Mouse (Mus musculus): ENCODE data around the gene Olfr352. TPM values are rescaled to one million over a fixed set of nuclear protein-coding genes. Genes with fewer than 3 reads are reported as not detected.

Gene Olfr352
- total RNA-seq (2014; fragmentation: Nextera tagmentation) (not detected in 2 replicates), total RNA-seq (2017) (0.05 TPM in 1 of 2 replicates, not detected in the other), polyA plus RNA-seq (2012) (not detected in 2 replicates)

GRCm38 (mm10) chr2:36868160-36868559 is at the start of gene Olfr352:
Gene Olfr352 (plus strand): TSS chr2:36868460.
- ATAC-seq (ENCODE audit: extremely low read depth, insufficient number of reproducible peaks, low FRiP score, poor library complexity, severe bottlenecking) (no peak), DNase-seq (ENCODE audit: low spot score) (no peak)
- no peaks in the 10 kb centered on the region for H3K27me3 ChIP-seq (ENCODE audit: insufficient read depth, low read length)
- no peak within 1 kb of the TSS for H3K4me3 ChIP-seq (ENCODE audit: low read depth, low read length)
- no peaks in the 10 kb centered on the region for H3K36me3 ChIP-seq (replicated peaks)
- no peaks in the 10 kb centered on the region for H3K4me1 ChIP-seq (ENCODE audit: insufficient read depth, low read depth, low read length)
- no peak for TF ChIP-seq CTCF (IDR thresholded peaks at IDR 0.05; ENCODE audit: low read depth, low read length)
- no peak for TF ChIP-seq TAL1 (conservative IDR thresholded peaks at IDR 0.05; ENCODE audit: low read depth, low read length)
- no peak for TF ChIP-seq GATA2 (IDR thresholded peaks at IDR 0.05; ENCODE audit: borderline replicate concordance, low read depth, low read length)
- TF ChIP-seq GATA1 (IDR thresholded peaks at IDR 0.05; ENCODE audit: borderline replicate concordance, low read length) = no peak
- no peaks in the 10 kb centered on the region for H3K9me3 ChIP-seq (replicated peaks)

DNA sequence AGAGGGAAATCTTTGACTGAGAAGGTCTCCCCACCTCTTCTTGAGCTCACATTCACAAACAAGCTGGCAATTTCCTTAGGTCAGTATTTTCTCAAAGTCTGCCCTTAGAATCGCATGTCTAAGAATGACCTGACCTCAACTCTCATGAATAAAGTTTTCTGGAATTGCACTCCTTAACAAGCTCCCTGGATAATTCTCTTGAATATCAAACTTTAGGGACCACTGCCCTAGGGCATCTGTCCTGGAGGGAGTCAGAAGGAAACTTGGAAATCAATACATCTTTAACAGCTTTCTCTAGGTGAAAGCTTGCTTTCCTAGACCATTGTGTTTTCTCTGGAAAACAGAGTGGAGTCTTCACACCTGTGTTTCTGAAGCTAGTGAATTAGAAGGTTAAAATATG is 22.2 kb upstream of the Olfr352 start, which contains the start of gene Olfr350:
TSS of gene Olfr350 (plus strand) at position 301 of the 400 bp plus-strand sequence.
- no peaks in the 10 kb centered on the region for H3K27me3 ChIP-seq (ENCODE audit: insufficient read depth, low read length)
- H3K4me3 ChIP-seq (ENCODE audit: low read depth, low read length) = no peak within 1 kb of the TSS
- H3K36me3 ChIP-seq (replicated peaks) = no peaks in the 10 kb centered on the region
- H3K9me3 ChIP-seq (replicated peaks) = no peaks in the 10 kb centered on the region
- no peaks in the 10 kb centered on the region for H3K4me1 ChIP-seq (ENCODE audit: insufficient read depth, low read depth, low read length)
- ATAC-seq (ENCODE audit: extremely low read depth, insufficient number of reproducible peaks, low FRiP score, poor library complexity, severe bottlenecking) (no peak), DNase-seq (ENCODE audit: low spot score) (no peak)
- TF ChIP-seq CTCF (IDR thresholded peaks at IDR 0.05; ENCODE audit: low read depth, low read length) (no peak), GATA2 (IDR thresholded peaks at IDR 0.05; ENCODE audit: borderline replicate concordance, low read depth, low read length) (no peak), TAL1 (conservative IDR thresholded peaks at IDR 0.05; ENCODE audit: low read depth, low read length) (no peak), GATA1 (IDR thresholded peaks at IDR 0.05; ENCODE audit: borderline replicate concordance, low read length) (no peak), POLR2AphosphoS5 (IDR thresholded peaks at IDR 0.05; ENCODE audit: insufficient replicate concordance, low read depth, low read length) (no peak)

DNA sequence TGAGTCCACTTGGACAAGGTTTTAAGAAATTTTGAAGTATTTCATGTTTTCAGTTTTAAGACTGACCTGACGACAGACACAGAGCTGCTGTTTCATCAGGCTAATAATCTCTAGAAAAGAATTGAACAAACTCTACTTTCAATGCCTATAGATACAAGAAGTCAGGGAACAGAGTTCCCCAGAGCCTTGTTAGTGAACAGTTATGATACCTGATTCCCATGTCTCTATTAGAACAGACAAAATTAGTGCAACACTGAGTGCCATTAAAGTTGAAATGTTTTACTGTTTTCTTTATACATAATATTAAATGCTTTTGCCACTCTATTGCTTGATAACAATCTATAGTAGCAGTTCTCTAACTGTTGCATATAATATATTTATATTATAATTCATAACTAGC is 5.7 kb upstream of the Olfr352 start, which contains the start of gene Olfr351:
TSS of gene Olfr351 (minus strand) at position 101 of the 400 bp plus-strand sequence.
- TF ChIP-seq GATA2 (IDR thresholded peaks at IDR 0.05; ENCODE audit: borderline replicate concordance, low read depth, low read length) (no peak), GATA1 (IDR thresholded peaks at IDR 0.05; ENCODE audit: borderline replicate concordance, low read length) (no peak), CTCF (IDR thresholded peaks at IDR 0.05; ENCODE audit: low read depth, low read length) (no peak), TAL1 (conservative IDR thresholded peaks at IDR 0.05; ENCODE audit: low read depth, low read length) (no peak), POLR2AphosphoS5 (IDR thresholded peaks at IDR 0.05; ENCODE audit: insufficient replicate concordance, low read depth, low read length) (no peak)
- H3K36me3 ChIP-seq (replicated peaks) = no peaks in the 10 kb centered on the region
- no peaks in the 10 kb centered on the region for H3K9me3 ChIP-seq (replicated peaks)
- no peak within 1 kb of the TSS for H3K4me3 ChIP-seq (ENCODE audit: low read depth, low read length)
- H3K4me1 ChIP-seq (ENCODE audit: insufficient read depth, low read depth, low read length) = no peaks in the 10 kb centered on the region
- no peak for DNase-seq (ENCODE audit: low spot score)
- H3K27me3 ChIP-seq (ENCODE audit: insufficient read depth, low read length) = no peaks in the 10 kb centered on the region
- ATAC-seq (ENCODE audit: extremely low read depth, insufficient number of reproducible peaks, low FRiP score, poor library complexity, severe bottlenecking) = no peak

DNA sequence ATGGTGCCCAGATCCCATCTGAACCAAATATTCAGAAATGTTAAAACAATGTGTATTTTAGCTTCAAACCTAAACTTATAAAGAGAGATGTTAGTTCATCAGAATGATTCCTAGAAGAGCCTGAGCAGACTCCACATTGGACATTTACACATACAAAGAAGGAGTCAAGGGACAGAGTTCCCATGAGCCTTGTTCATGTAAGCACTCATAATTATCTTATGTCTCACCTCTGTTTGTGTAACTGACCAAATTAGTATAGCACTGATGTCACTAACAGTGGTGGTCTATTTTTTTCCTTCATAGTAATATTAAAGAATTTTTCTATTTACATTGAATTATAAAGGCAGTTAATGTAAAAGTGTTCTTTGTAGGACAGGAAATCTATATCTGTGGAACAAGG is 24.6 kb downstream of the Olfr352 start, which contains the start of gene Olfr353:
TSS of gene Olfr353 (minus strand) at position 101 of the 400 bp plus-strand sequence.
- Histone ChIP-seq H3K36me3 (replicated peaks) (no peaks in the 10 kb centered on the region), H3K9me3 (replicated peaks) (no peaks in the 10 kb centered on the region), H3K4me1 (ENCODE audit: insufficient read depth, low read depth, low read length) (no peaks in the 10 kb centered on the region), H3K4me3 (ENCODE audit: low read depth, low read length) (no peak within 1 kb of the TSS), H3K27me3 (ENCODE audit: insufficient read depth, low read length) (peaks cover 3% of the 10 kb centered on the region; the same call in 1 of the 2 replicates)
- ATAC-seq (ENCODE audit: extremely low read depth, insufficient number of reproducible peaks, low FRiP score, poor library complexity, severe bottlenecking) = no peak
- TF ChIP-seq CTCF (IDR thresholded peaks at IDR 0.05; ENCODE audit: low read depth, low read length) = no peak
- TF ChIP-seq POLR2AphosphoS5 (IDR thresholded peaks at IDR 0.05; ENCODE audit: insufficient replicate concordance, low read depth, low read length) = no peak
- no peak for TF ChIP-seq TAL1 (conservative IDR thresholded peaks at IDR 0.05; ENCODE audit: low read depth, low read length)
- TF ChIP-seq GATA1 (IDR thresholded peaks at IDR 0.05; ENCODE audit: borderline replicate concordance, low read length) = no peak
- TF ChIP-seq GATA2 (IDR thresholded peaks at IDR 0.05; ENCODE audit: borderline replicate concordance, low read depth, low read length) = no peak
- DNase-seq (ENCODE audit: low spot score) = no peak

- ATAC-seq (ENCODE audit: extremely low read depth, insufficient number of reproducible peaks, low FRiP score, poor library complexity, severe bottlenecking) = no peak
Observed at GRCm38 (mm10) chr2:36897114-36897513, 28.9 kb downstream of the Olfr352 start.

DNA sequence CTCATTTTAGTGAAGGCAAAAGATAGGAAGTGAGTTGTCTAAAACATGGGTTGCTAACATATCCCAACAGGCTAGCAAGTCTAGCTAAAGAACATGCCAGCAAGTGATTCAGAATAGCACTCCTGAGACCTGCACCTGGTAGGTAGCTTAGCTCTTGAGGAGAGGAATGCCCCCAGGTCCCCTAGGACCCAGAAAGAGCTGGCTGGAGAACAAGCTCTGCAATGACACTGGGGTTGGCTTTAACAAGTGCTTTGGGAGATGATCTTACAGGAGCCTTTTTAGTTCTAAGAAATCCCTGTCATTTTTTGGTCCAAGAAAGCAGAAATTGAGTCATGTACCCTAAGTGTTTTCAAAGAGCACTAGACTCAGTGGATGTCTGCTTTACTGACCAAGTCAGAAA is 37.1 kb downstream of the Olfr352 start, which contains the start of gene Olfr354:
TSS of gene Olfr354 (plus strand) at position 301 of the 400 bp plus-strand sequence.
- DNase-seq (ENCODE audit: low spot score) (no peak), ATAC-seq (ENCODE audit: extremely low read depth, insufficient number of reproducible peaks, low FRiP score, poor library complexity, severe bottlenecking) (no peak)
- H3K4me1 ChIP-seq (ENCODE audit: insufficient read depth, low read depth, low read length) = no peaks in the 10 kb centered on the region
- H3K27me3 ChIP-seq (ENCODE audit: insufficient read depth, low read length) = no peaks in the 10 kb centered on the region; the same call in 1 of the 2 replicates
- H3K4me3 ChIP-seq (ENCODE audit: low read depth, low read length) = no peak within 1 kb of the TSS
- H3K36me3 ChIP-seq (replicated peaks) = no peaks in the 10 kb centered on the region
- no peaks in the 10 kb centered on the region for H3K9me3 ChIP-seq (replicated peaks)
- TF ChIP-seq POLR2AphosphoS5 (IDR thresholded peaks at IDR 0.05; ENCODE audit: insufficient replicate concordance, low read depth, low read length) (no peak), GATA2 (IDR thresholded peaks at IDR 0.05; ENCODE audit: borderline replicate concordance, low read depth, low read length) (no peak), GATA1 (IDR thresholded peaks at IDR 0.05; ENCODE audit: borderline replicate concordance, low read length) (no peak), TAL1 (conservative IDR thresholded peaks at IDR 0.05; ENCODE audit: low read depth, low read length) (no peak), CTCF (IDR thresholded peaks at IDR 0.05; ENCODE audit: low read depth, low read length) (no peak)

More at GRCm38 (mm10) chr2:36897114-36897513, 28.9 kb downstream of the Olfr352 start:
- H3K36me3 ChIP-seq (replicated peaks) = no peaks in the 10 kb centered on the region
- TF ChIP-seq POLR2AphosphoS5 (IDR thresholded peaks at IDR 0.05; ENCODE audit: insufficient replicate concordance, low read depth, low read length) (no peak), GATA2 (IDR thresholded peaks at IDR 0.05; ENCODE audit: borderline replicate concordance, low read depth, low read length) (no peak), GATA1 (IDR thresholded peaks at IDR 0.05; ENCODE audit: borderline replicate concordance, low read length) (no peak), TAL1 (conservative IDR thresholded peaks at IDR 0.05; ENCODE audit: low read depth, low read length) (no peak), CTCF (IDR thresholded peaks at IDR 0.05; ENCODE audit: low read depth, low read length) (no peak)
- no peaks in the 10 kb centered on the region for H3K27me3 ChIP-seq (ENCODE audit: insufficient read depth, low read length)
- H3K4me3 ChIP-seq (ENCODE audit: low read depth, low read length) = no peak overlapping the region
- no peak for DNase-seq (ENCODE audit: low spot score)
- no peaks in the 10 kb centered on the region for H3K4me1 ChIP-seq (ENCODE audit: insufficient read depth, low read depth, low read length)
- H3K9me3 ChIP-seq (replicated peaks) = no peaks in the 10 kb centered on the region

Other genes with a start within 250 kb of the Olfr352 start
- gene Olfr345, start 228.4 kb upstream of the Olfr352 start, total RNA-seq (2014; fragmentation: Nextera tagmentation) = not detected in 2 replicates
- 0.22 TPM in 1 of 2 replicates, not detected in the other for gene Olfr345, start 228.4 kb upstream of the Olfr352 start, total RNA-seq (2017)
- gene Olfr345, start 228.4 kb upstream of the Olfr352 start, polyA plus RNA-seq (2012) = not detected in 2 replicates
- not detected in 2 replicates for gene Olfr346, start 182.7 kb upstream of the Olfr352 start, total RNA-seq (2014; fragmentation: Nextera tagmentation)
- under 0.01 TPM in 1 of 2 replicates, not detected in the other for gene Olfr346, start 182.7 kb upstream of the Olfr352 start, total RNA-seq (2017)
- gene Olfr346, start 182.7 kb upstream of the Olfr352 start, polyA plus RNA-seq (2012) = not detected in 2 replicates
- gene Olfr347, start 136.6 kb upstream of the Olfr352 start, total RNA-seq (2014; fragmentation: Nextera tagmentation) = not detected in 2 replicates
- 0.33 TPM in 1 of 2 replicates, not detected in the other for gene Olfr347, start 136.6 kb upstream of the Olfr352 start, total RNA-seq (2017)
- gene Olfr347, start 136.6 kb upstream of the Olfr352 start, polyA plus RNA-seq (2012) = not detected in 2 replicates
- gene Olfr348, start 84.2 kb upstream of the Olfr352 start, total RNA-seq (2014; fragmentation: Nextera tagmentation) = not detected in 2 replicates
- gene Olfr348, start 84.2 kb upstream of the Olfr352 start, total RNA-seq (2017) = 0.06 and 0.11 TPM in 2 replicates
- gene Olfr348, start 84.2 kb upstream of the Olfr352 start, polyA plus RNA-seq (2012) = not detected in 2 replicates
- not detected in 2 replicates for gene Olfr50, start 77.9 kb upstream of the Olfr352 start, total RNA-seq (2014; fragmentation: Nextera tagmentation)
- gene Olfr50, start 77.9 kb upstream of the Olfr352 start, total RNA-seq (2017) = 0.05 and 0.06 TPM in 2 replicates
- not detected in 2 replicates for gene Olfr50, start 77.9 kb upstream of the Olfr352 start, polyA plus RNA-seq (2012)
- not detected in 2 replicates for gene Olfr3, start 51.4 kb upstream of the Olfr352 start, total RNA-seq (2014; fragmentation: Nextera tagmentation)
- 0.11 and 0.12 TPM in 2 replicates for gene Olfr3, start 51.4 kb upstream of the Olfr352 start, total RNA-seq (2017)
- gene Olfr3, start 51.4 kb upstream of the Olfr352 start, polyA plus RNA-seq (2012) = not detected in 2 replicates
- gene Olfr350, start 22.1 kb upstream of the Olfr352 start, total RNA-seq (2014; fragmentation: Nextera tagmentation) = not detected in 2 replicates
- 0.22 and 0.23 TPM in 2 replicates for gene Olfr350, start 22.1 kb upstream of the Olfr352 start, total RNA-seq (2017)
- not detected in 2 replicates for gene Olfr350, start 22.1 kb upstream of the Olfr352 start, polyA plus RNA-seq (2012)
- gene Olfr351, start 5.8 kb upstream of the Olfr352 start, total RNA-seq (2014; fragmentation: Nextera tagmentation) = not detected in 2 replicates
- gene Olfr351, start 5.8 kb upstream of the Olfr352 start, total RNA-seq (2017) = 0.16 and 0.41 TPM in 2 replicates
- not detected in 2 replicates for gene Olfr351, start 5.8 kb upstream of the Olfr352 start, polyA plus RNA-seq (2012)
- not detected in 2 replicates for gene Olfr353, start 24.5 kb downstream of the Olfr352 start, total RNA-seq (2014; fragmentation: Nextera tagmentation)
- 0.05 and 0.12 TPM in 2 replicates for gene Olfr353, start 24.5 kb downstream of the Olfr352 start, total RNA-seq (2017)
- not detected in 2 replicates for gene Olfr353, start 24.5 kb downstream of the Olfr352 start, polyA plus RNA-seq (2012)
- gene Olfr354, start 37.2 kb downstream of the Olfr352 start, total RNA-seq (2014; fragmentation: Nextera tagmentation) = not detected in 2 replicates
- gene Olfr354, start 37.2 kb downstream of the Olfr352 start, total RNA-seq (2017) = 0.16 and 0.17 TPM in 2 replicates
- gene Olfr354, start 37.2 kb downstream of the Olfr352 start, polyA plus RNA-seq (2012) = not detected in 2 replicates
- not detected in 2 replicates for gene Olfr355, start 60.4 kb downstream of the Olfr352 start, total RNA-seq (2014; fragmentation: Nextera tagmentation)
- gene Olfr355, start 60.4 kb downstream of the Olfr352 start, total RNA-seq (2017) = 0.06 and 0.11 TPM in 2 replicates
- gene Olfr355, start 60.4 kb downstream of the Olfr352 start, polyA plus RNA-seq (2012) = not detected in 2 replicates
- gene Olfr356, start 68.7 kb downstream of the Olfr352 start, total RNA-seq (2014; fragmentation: Nextera tagmentation) = not detected in 2 replicates
- gene Olfr356, start 68.7 kb downstream of the Olfr352 start, total RNA-seq (2017) = not detected in 2 replicates
- not detected in 2 replicates for gene Olfr356, start 68.7 kb downstream of the Olfr352 start, polyA plus RNA-seq (2012)
- gene Olfr357, start 125.4 kb downstream of the Olfr352 start, total RNA-seq (2014; fragmentation: Nextera tagmentation) = not detected in 2 replicates
- gene Olfr357, start 125.4 kb downstream of the Olfr352 start, total RNA-seq (2017) = 0.06 and 0.11 TPM in 2 replicates
- gene Olfr357, start 125.4 kb downstream of the Olfr352 start, polyA plus RNA-seq (2012) = not detected in 2 replicates
- gene Olfr358, start 140.9 kb downstream of the Olfr352 start, total RNA-seq (2014; fragmentation: Nextera tagmentation) = not detected in 2 replicates
- gene Olfr358, start 140.9 kb downstream of the Olfr352 start, total RNA-seq (2017) = 0.05 and 0.06 TPM in 2 replicates
- not detected in 2 replicates for gene Olfr358, start 140.9 kb downstream of the Olfr352 start, polyA plus RNA-seq (2012)
- not detected in 2 replicates for gene Olfr360, start 197.3 kb downstream of the Olfr352 start, total RNA-seq (2014; fragmentation: Nextera tagmentation)
- gene Olfr360, start 197.3 kb downstream of the Olfr352 start, total RNA-seq (2017) = 0.16 TPM in 1 of 2 replicates, not detected in the other
- gene Olfr360, start 197.3 kb downstream of the Olfr352 start, polyA plus RNA-seq (2012) = not detected in 2 replicates
- gene Olfr361, start 220.8 kb downstream of the Olfr352 start, total RNA-seq (2014; fragmentation: Nextera tagmentation) = not detected in 2 replicates
- gene Olfr361, start 220.8 kb downstream of the Olfr352 start, total RNA-seq (2017) = 0.06 and 0.11 TPM in 2 replicates
- gene Olfr361, start 220.8 kb downstream of the Olfr352 start, polyA plus RNA-seq (2012) = not detected in 2 replicates
- not detected in 2 replicates for gene Olfr362, start 249.4 kb downstream of the Olfr352 start, total RNA-seq (2014; fragmentation: Nextera tagmentation)
- gene Olfr362, start 249.4 kb downstream of the Olfr352 start, total RNA-seq (2017) = 0.16 TPM in 1 of 2 replicates, not detected in the other
- not detected in 2 replicates for gene Olfr362, start 249.4 kb downstream of the Olfr352 start, polyA plus RNA-seq (2012)

All from G1E (cell line).